Mouse (Mus musculus): ENCODE data around the gene Rgma.
A peak's percentile ranks its signal among the peaks of the same experiment; 100 is the strongest.

Gene Rgma

DNA sequence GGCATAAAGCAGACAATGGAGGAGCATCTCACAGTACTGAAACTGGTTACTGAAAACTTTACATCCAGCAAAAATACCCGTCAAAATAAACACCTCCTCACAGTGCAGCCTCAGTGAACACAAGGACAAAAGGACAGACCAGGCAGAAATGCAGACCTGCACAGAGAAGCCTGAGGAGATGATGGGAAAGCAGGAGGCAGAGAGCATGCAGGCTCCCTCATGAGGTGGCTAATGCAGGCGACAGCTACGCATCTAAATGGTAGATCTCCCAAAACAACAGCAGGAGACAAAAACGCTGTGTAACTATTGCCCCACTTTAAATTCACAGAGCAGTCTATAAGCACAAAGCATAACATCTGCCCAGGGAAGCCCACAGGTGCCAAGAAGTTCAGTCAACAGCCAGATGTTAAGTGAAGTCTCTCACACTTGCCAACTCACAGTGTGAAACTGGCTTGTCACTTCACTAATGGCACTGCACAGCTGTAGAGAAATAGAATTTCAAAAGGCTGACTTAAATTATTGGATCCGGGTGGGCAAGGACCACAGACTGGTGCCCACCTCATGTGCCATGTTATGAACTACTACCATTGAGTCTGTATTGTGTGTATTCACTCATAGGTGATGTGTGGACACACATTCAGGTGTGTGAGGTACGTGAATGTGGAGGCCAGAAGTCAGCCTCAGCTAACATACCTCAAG, 58.5 kb downstream of the Rgma start:
- DNase-seq (ENCODE audit: low read depth, low spot score): no peak

DNA sequence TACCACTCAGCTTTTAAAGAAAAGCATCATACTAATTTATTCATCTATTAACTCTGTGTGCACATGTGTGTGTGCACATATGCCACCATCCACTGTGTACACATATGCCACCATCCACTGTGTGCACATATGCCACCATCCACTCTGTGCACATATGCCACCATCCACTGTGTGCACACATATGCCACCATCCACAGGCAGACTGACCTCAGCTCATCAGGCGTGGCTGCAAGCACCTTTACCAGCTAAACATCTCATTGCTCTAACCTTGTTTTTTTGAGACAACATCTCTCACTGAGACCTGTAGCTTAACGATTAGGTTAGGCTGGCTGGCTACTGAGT, 59.0 kb downstream of the Rgma start:
- no peak for DNase-seq (ENCODE audit: low read depth, low spot score)

DNA sequence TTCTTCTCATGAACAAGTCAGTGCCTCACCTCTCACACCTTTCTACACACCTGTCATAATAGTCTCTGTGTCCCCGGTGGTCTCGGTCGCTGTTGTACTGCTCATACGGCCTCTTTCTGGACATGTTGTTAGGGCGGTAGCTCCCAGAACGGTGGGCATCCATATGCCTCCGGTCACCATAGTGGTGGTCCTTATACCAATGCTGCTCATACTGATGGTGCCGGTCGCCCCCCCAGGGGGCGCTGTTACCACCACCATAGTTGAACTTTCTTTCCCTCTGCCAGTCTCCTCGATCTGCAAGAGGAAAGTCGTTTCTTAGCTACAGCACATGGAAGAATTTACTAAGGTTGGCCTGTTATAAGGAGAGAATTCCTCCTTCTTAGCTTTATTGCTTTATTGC, 60.4 kb downstream of the Rgma start:
- DNase-seq (ENCODE audit: low read depth, low spot score): peak; percentile 35

DNA sequence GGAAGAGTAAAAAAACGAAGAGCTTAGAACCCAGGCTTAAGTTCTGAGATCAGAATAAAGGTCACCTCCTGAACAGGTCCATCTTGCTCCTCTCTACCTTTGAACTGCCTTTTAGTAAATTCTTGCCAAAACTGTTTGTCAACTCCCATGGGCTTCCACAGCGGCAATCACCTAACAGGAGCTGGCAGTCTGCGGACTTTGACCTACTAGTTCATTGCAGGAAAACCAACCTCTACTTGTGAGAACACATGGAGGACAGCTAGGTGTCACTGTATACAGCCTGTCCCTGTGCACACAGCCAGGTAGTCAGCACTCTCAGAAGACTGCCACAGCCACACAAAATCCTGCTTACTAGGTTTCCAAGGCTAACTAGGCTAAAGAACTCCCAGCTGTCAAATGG, 66.5 kb downstream of the Rgma start:
- DNase-seq (ENCODE audit: low read depth, low spot score): no peak

DNA sequence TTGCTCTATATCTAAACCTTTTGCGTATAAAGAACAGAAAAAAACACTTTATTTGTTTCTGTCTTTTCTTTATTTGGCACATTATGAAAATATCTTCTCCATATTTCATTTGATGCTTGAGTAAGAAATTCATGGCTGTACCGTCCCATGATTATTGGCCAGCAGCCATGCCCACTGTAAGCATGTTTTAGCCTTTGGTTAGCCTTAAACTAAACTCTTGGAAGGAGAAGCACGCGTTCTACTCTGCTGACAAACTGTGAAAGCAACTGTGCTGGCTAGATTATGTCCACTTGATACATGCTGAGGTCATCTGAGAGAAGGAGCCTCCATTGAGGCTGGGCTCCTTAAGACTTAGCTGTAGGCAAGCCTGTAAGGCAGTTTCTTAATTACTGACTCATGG, 66.9 kb downstream of the Rgma start:
- no peak for DNase-seq (ENCODE audit: low read depth, low spot score)

DNA sequence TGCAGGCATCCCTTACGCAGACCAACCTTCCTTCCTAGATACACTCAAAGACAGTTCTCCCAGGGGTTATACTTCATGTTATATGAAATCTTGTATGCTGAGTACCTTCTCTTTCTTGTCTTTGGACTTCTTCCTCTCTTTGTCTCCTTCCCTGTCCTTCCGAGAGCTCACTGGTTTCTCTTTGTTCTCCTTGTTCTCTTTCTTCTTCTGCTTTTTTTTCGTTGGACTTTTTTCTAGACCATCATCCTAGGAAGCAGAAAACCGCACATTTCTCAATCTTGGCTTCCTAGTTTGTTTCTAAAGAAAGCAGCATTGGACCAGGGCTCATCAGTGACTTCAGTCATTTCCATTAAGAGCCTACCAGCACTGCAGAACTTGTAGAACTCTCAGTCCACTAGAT, 76.3 kb downstream of the Rgma start:
- DNase-seq (ENCODE audit: low read depth, low spot score): no peak

DNA sequence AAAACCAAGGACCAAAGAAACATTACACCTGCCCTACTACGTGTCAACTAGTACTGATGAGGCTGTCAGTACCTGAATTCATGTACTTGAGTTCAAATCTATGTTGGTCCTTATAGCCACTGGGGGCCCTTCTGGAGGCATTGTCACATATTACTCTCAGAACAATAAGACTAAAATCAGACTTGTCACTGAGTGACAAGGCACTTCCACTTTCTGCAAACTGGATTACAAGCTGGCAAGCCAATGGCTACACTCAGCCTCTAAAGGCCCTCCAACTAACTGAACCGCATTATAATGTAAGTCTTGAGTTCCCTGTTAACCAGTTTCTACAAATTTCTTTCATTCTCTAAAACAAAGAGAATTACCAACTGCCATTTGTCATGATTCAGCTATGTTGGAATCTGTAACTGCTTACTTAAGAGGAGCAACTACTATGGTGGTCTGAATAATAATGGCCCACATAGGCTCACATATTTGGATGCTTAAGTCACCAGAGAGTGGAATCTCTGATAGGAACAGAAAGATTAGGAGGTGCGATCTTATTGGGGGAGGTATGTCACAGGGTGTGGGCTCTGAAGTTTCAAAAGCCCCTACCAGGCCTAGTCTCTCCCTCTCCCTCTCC, 77.0 kb downstream of the Rgma start:
- no peak for DNase-seq (ENCODE audit: low read depth, low spot score)

DNA sequence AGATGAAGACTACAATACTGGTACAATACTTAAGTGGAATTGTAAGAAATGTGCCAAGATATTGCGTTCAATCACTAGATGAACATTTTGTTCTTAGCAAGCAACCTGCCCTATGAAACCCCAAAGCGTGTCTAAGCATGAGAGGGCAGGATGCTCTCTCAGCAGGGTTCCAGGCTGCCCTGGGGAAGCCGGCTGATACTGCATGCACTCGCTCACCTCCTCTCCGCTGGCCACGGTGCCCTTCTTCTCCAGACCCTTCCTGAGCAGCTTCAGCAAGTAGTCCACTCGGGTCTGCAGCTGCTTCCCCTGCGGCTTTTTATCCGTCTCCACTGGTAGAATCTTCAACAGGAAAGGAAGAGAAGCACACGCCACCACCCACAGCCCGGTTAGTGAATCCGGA, 78.8 kb downstream of the Rgma start:
- no peak for DNase-seq (ENCODE audit: low read depth, low spot score)

DNA sequence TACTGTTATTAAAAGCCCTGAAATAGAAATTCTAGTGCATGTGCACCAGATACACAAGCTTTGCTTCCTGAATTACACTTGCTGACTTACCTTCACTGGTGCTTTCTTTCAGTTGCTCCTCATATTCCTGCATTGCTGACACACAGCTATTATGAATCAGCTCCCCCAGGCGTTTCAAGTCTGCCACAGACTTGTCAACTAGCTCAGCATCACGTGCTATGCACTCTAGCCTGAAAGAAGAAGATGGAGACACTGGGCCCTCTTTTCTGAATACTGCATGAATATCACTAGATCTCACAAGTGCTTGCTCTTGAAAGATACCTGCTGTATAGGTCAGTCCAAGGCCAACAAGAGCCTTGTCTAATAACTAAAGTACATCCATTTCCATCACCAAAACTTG, 88.2 kb downstream of the Rgma start:
- no peak for DNase-seq (ENCODE audit: low read depth, low spot score)

DNA sequence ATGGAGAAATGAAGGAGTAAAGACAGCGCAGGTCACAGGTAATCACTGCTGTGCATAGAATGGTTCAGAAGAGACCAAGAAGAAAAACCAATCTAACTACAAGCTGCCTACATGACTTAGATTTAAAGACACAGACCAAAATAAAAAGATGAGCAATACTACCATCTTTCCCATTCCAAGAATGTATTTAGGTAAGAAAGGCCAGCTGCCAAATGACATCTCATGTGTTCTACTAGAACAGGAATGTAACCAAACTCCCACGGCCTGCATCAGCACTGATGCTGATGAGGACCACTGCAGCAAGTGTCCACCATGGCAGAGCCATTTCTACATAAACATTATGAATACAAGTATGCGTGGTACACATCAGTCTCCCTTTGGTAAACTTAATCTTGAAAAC, 92.4 kb downstream of the Rgma start:
- no peak for DNase-seq (ENCODE audit: low read depth, low spot score)

Data from A20 (cell line).